Mouse (Mus musculus) liver, postnatal 0 days (tissue): ENCODE results near the gene Wscd2. TPM values are rescaled to one million over a fixed set of nuclear protein-coding genes. Genes with fewer than 3 reads are reported as not detected.

Source experiments
- ATAC-seq: fragments of 200-750 bp; cut with Nextera tagmentation; 2 replicates; pipeline ENCODE4 v1.8.0; 2017; ENCODE audit warnings: mild to moderate bottlenecking, moderate library complexity
- DNase-seq: peaks from one replicate; pipeline ENCODE4 v3.0.0-alpha.2; 2016
- H3K27ac ChIP-seq: fragments of 300-500 bp; sonication (generic); 2 replicates; pipeline ENCODE4 v1.5.1; 2014; ENCODE audit warnings: antibody characterized with exemption, moderate library complexity, mild to moderate bottlenecking, low read depth
- H3K27me3 ChIP-seq: fragments of 300-500 bp; sonication (generic); 2 replicates; pipeline ENCODE4 v1.6.1; 2014; ENCODE audit warnings: low read length, control low read depth, mixed read lengths; ENCODE audit not compliant: insufficient read depth
- H3K36me3 ChIP-seq: fragments of 300-500 bp; sonication (generic); replicated peaks from 2 replicates; pipeline ENCODE4 v1.6.1; 2014; ENCODE audit warnings: mild to moderate bottlenecking, control low read depth, low read length, moderate library complexity, mixed read lengths; ENCODE audit not compliant: insufficient read depth
- H3K4me1 ChIP-seq: fragments of 300-500 bp; sonication (generic); 2 replicates; pipeline ENCODE4 v1.6.1; 2014; ENCODE audit warnings: antibody characterized with exemption, mild to moderate bottlenecking, control low read depth; ENCODE audit not compliant: insufficient read depth
- H3K4me2 ChIP-seq: fragments of 300-500 bp; sonication (generic); 2 replicates; pipeline ENCODE4 v1.6.1; 2014; ENCODE audit warnings: low read depth, mild to moderate bottlenecking, low read length, moderate library complexity, mixed read lengths
- H3K4me3 ChIP-seq: fragments of 300-500 bp; sonication (generic); 2 replicates; pipeline ENCODE4 v1.5.1; 2014; ENCODE audit warnings: low read depth, low read length
- H3K9ac ChIP-seq: fragments of 300-500 bp; sonication (generic); replicated peaks from 2 replicates; pipeline ENCODE4 v1.6.1; 2014; ENCODE audit warnings: mild to moderate bottlenecking, moderate library complexity
- H3K9me3 ChIP-seq: fragments of 300-500 bp; sonication (generic); 2 replicates; pipeline ENCODE4 v1.6.1; 2016; ENCODE audit warnings: mild to moderate bottlenecking, control low read depth, low read length, mixed read lengths
- CTCF ChIP-seq: sonication (generic); IDR thresholded peaks from 2 replicates; pipeline ENCODE4 v1.5.1; 2016; ENCODE audit warnings: antibody characterized with exemption, low read depth
- EP300 ChIP-seq: IDR thresholded peaks from 2 replicates; pipeline ENCODE4 v1.6.1; 2016; ENCODE audit warnings: antibody characterized with exemption, low read depth, mild to moderate bottlenecking
- WGBS: fragments of 180-500 bp; shearing (Covaris S2); extraction: QIAGEN DNeasy Blood & Tissue Kit; methylation state at CpG from one replicate; pipeline ENCODE4 v1.1.7; 2014; ENCODE audit not compliant: insufficient replicate concordance; 5-methylcytosine and 5-hydroxymethylcytosine counted together
- polyA plus RNA-seq: library from polyadenylated mRNA; unstranded; fragments of >200 nt; fragmentation: Nextera tagmentation; extraction: Ambion mirVana; gene quantifications from 2 replicates; pipeline ENCODE4 v1.2.1, GENCODE M21; 2015

Wscd2 gene
- polyA plus RNA-seq, 1 experiment from 2014 or later: not detected

DNA sequence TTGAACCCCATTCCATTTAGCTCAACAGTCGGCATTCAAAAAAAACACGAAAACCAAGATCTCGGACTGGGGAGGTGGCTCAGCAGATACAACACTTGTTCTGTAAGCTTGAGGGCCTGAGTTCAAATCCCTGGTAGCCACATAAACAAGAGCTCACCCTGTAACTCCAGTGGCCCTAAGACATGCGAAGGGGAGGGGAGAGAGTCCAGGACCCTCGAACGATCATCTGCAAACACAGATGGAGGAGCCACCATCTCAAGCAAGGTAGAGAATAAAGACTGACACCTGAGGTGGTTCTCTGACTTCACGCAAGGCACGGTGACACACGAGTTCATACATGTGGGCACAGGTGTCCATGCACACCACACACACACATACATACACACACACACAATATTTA lies 516 bp upstream of the Wscd2 start:
- H3K4me1 ChIP-seq: no peaks in the 10 kb centered on the region
- H3K9ac ChIP-seq: no peak overlapping the region
- WGBS: 82% methylated on average over 9 of the region's 9 CpGs
- H3K4me2 ChIP-seq: no peak overlapping the region
- H3K27ac ChIP-seq: no peak overlapping the region
- no peaks in the 10 kb centered on the region for H3K9me3 ChIP-seq
- no peak for DNase-seq
- ATAC-seq: no peak
- H3K27me3 ChIP-seq: peaks cover 37% of the 10 kb centered on the region
- H3K4me3 ChIP-seq: no peak overlapping the region
- no peak for TF ChIP-seq EP300
- no peak for TF ChIP-seq CTCF
- no peaks in the 10 kb centered on the region for H3K36me3 ChIP-seq

DNA sequence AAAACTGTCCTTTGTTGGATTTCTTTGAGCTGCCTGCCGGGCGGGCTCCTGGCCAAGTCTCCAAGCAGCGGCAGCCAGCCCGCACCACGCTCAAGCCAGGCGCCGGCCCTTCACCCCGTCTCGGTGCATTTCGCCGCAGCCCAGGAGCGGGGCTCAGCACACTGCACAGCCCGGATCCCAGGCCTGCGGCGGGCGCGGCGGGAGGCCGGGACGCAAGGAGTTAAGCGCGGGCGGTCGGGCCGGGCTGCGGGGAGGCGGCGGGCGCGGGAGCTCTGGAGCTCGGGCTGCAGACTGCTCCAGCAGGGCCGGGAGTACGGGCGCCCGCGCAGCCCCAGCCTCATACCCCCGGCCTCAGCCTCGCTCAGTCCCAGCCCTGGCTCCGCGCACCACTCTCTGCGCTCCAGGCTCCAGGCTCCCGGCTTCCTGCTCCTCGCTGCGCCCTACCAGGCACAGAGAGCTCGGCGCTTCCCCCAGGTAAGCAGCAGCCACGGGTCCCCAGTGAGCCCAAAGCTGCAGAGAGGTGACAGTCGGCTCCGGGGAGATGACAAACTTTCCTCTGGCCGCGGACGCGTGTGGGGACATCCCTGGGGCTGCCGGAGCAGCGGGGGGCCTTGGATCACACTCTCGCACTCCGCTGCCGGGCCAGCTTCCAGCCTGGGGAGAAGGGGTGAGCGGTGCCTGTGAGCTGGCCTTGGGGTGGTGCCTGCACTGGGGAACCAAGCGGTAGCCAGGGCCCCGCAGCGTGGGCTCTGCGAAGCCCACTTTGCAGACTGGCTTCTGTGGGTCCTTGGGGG lies 531 bp downstream of the Wscd2 start:
- H3K27me3 ChIP-seq: peaks cover 37% of the 10 kb centered on the region
- no peaks in the 10 kb centered on the region for H3K9me3 ChIP-seq
- ATAC-seq (no peak), DNase-seq (no peak)
- H3K9ac ChIP-seq: no peak overlapping the region
- H3K36me3 ChIP-seq: no peaks in the 10 kb centered on the region
- H3K4me3 ChIP-seq: no peak overlapping the region
- H3K4me2 ChIP-seq: no peak overlapping the region
- H3K27ac ChIP-seq: no peak overlapping the region
- TF ChIP-seq CTCF (no peak), EP300 (no peak)
- no peaks in the 10 kb centered on the region for H3K4me1 ChIP-seq
- 6% methylated on average over 41 of the region's 63 CpGs for WGBS

DNA sequence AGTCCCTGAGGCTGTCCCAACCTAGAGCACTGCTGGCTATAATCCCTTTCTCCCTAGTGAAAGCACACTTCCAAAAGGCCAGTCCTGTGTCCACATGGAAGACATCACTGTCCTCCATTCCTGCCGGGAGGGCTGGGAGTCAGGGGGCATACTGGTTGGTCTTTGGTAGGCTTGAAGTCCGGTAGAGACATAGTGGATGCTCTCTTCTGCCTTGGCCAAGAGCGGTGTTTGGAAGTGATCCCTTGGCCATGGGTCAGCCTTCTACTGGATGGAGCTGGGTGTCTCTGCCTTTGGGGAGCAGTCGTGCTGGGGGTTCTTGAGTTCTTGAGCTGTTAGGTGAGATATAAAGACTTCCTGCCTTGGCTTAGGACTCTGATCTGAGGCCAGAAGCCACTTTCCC lies 1.4 kb downstream of the Wscd2 start:
- no peaks in the 10 kb centered on the region for H3K9me3 ChIP-seq
- H3K27me3 ChIP-seq: peaks cover 37% of the 10 kb centered on the region
- no peaks in the 10 kb centered on the region for H3K36me3 ChIP-seq
- no peak overlapping the region for H3K27ac ChIP-seq
- no peak overlapping the region for H3K4me2 ChIP-seq
- 79% methylated on average over 4 of the region's 4 CpGs for WGBS
- no peak for ATAC-seq
- TF ChIP-seq EP300: no peak
- no peak for TF ChIP-seq CTCF
- no peaks in the 10 kb centered on the region for H3K4me1 ChIP-seq
- H3K4me3 ChIP-seq: no peak overlapping the region
- DNase-seq: no peak
- no peak overlapping the region for H3K9ac ChIP-seq

DNA sequence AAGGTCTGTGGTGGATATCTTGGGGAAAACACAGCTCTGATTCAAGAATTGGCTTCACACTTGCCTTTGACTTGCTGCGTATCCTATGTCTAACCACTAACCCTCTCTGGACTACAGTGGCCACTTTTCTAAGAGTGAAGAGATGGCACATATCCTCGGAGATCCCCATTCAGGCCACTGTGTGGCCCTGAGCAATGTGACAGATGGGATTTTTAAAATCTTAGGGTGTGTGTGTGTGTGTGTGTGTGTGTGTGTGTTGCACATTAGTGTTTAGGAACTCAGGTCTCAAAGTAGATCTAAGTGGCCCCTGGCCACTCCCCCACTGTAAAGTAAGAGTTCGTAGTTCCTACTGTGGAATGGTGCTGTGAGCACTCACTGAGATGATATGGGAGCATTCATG lies 1.9 kb downstream of the Wscd2 start:
- peaks cover 37% of the 10 kb centered on the region for H3K27me3 ChIP-seq
- no peak for ATAC-seq
- no peak overlapping the region for H3K4me2 ChIP-seq
- no peak overlapping the region for H3K4me3 ChIP-seq
- no peaks in the 10 kb centered on the region for H3K9me3 ChIP-seq
- no peak overlapping the region for H3K9ac ChIP-seq
- TF ChIP-seq CTCF (no peak), EP300 (no peak)
- H3K4me1 ChIP-seq: no peaks in the 10 kb centered on the region
- WGBS: 74% methylated on average over 3 of the region's 3 CpGs
- DNase-seq: no peak
- H3K36me3 ChIP-seq: no peaks in the 10 kb centered on the region
- no peak overlapping the region for H3K27ac ChIP-seq

DNA sequence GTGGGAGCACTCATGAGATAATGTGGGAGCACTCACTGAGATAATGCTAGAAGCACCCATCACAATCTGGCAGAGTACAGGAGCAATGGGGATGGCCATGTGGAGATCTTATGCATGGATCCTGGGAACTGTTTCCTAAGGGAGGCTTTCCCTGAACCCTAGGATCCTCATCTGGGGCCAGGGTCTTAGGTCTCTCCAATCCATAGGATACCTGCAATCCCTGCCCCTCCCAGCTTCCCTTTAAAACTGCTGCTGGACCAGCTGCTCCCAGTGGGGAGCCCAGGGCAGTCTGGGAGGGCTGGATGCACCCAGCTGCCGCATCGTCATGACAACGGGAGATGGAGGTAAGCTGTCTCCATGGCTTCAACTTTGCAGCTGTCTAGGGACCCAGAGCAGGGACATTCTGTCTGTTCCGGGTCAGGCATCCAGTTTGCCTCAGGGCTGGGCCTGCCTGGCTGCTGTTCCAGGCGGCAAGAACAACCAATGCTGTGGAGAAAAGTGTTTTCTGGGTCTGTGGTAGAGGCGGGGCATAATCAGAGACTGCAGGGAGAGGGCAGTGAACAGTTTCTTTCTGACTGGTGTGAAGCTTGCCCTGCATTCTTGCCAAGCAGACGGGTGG lies 2.4 kb downstream of the Wscd2 start:
- Histone ChIP-seq H3K4me3 (no peak overlapping the region), H3K27ac (no peak overlapping the region), H3K36me3 (no peaks in the 10 kb centered on the region), H3K4me1 (no peaks in the 10 kb centered on the region), H3K27me3 (peaks cover 37% of the 10 kb centered on the region), H3K9me3 (no peaks in the 10 kb centered on the region), H3K4me2 (no peak overlapping the region), H3K9ac (no peak overlapping the region)
- DNase-seq: no peak
- WGBS: 32% methylated on average over 7 of the region's 7 CpGs
- no peak for TF ChIP-seq CTCF
- TF ChIP-seq EP300: no peak
- ATAC-seq: no peak

DNA sequence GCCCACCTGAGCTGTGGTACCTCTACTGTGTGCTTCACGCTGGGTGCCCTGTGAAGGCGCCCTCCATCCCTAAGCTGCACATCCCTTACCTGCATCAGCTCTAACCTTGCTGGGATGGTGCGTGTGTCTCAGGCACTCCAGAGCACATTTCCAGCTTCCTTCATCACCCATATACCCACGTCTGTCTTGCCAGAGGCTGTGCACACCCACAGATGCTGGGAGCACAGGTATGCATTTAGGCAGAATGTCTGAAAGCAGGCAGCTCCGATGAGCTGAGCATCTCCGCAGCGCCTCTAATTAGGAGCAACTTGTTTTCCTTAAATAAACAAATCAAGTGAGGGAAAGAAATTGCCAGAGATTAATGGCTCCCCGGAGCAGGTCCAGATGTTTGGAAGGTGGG lies 3.9 kb downstream of the Wscd2 start:
- Histone ChIP-seq H3K4me2 (no peak overlapping the region), H3K27ac (no peak overlapping the region), H3K9me3 (no peaks in the 10 kb centered on the region), H3K4me3 (no peak overlapping the region), H3K4me1 (no peaks in the 10 kb centered on the region), H3K36me3 (no peaks in the 10 kb centered on the region), H3K9ac (no peak overlapping the region), H3K27me3 (peaks cover 36% of the 10 kb centered on the region)
- ATAC-seq (no peak), DNase-seq (no peak)
- TF ChIP-seq EP300 (no peak), CTCF (no peak)
- 58% methylated on average over 8 of the region's 8 CpGs for WGBS
